Mouse (Mus musculus) testis, adult 2 months (tissue): ENCODE results near the gene Rcl1.

Experiments
- CTCF ChIP-seq: fragments of 200-500 bp; IDR thresholded peaks from 2 replicates; pipeline ENCODE4 v1.5.1; 2012; ENCODE audit warnings: low read depth, mild to moderate bottlenecking, inconsistent platforms, low read length, moderate library complexity; ENCODE audit not compliant: control insufficient read depth, insufficient read depth, insufficient replicate concordance
- POLR2A ChIP-seq: fragments of 200-500 bp; IDR thresholded peaks from 2 replicates; pipeline ENCODE4 v1.6.1; 2012; ENCODE audit warnings: low read depth, mild to moderate bottlenecking, inconsistent platforms, low read length, moderate library complexity; ENCODE audit not compliant: control insufficient read depth

GRCm38 (mm10) chr19:29135172-29135736 is 34.1 kb downstream of the Rcl1 start:
- no peak for TF ChIP-seq CTCF
- no peak for TF ChIP-seq POLR2A
